Mouse (Mus musculus) bone marrow, adult 2 months (tissue): ENCODE results near the gene Abhd8.

Experiments
- CTCF ChIP-seq: fragments of 200-500 bp; IDR thresholded peaks from 2 replicates; pipeline ENCODE4 v1.5.1; 2011; ENCODE audit warnings: low read length, control low read depth; ENCODE audit not compliant: control insufficient read depth, insufficient read depth
- POLR2A ChIP-seq: fragments of 200-500 bp; IDR thresholded peaks from 2 replicates; pipeline ENCODE4 v1.6.1; 2011; ENCODE audit warnings: low read depth, mild to moderate bottlenecking, control low read depth, low read length, borderline replicate concordance; ENCODE audit not compliant: control insufficient read depth

GRCm38 (mm10) chr8:71496481-71496880, 33.0 kb upstream of the Abhd8 start:
- TF ChIP-seq CTCF (no peak), POLR2A (no peak)
